Mouse (Mus musculus): ENCODE measurements around the gene Lysmd1. TPM values are rescaled to one million over a fixed set of nuclear protein-coding genes. Genes with fewer than 3 reads are reported as not detected.

The Lysmd1 gene
- total and polyA plus RNA-seq, 2 experiments from 2014 or later: 35.3 to 51.9 TPM

DNA sequence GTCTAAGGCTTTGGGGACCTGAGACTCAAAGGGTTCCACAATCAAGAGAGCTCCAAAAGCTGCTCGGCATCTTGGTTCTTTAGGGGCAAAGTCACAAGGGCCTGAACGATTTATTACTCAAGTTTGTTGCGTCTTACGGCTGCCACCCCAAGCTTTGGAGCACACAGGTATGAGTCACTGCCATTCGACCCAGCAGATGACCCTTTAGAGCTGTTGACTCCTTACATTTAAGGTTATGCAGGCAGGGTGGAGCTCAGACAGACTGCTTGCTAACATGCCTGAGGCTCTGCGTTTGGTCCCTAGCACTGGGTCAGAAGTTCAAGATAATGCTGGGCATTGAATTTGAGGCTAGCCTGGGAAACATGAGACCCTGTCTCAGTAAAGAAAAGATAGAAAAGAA, 43.7 kb downstream of the Lysmd1 start:
- Histone ChIP-seq H3K9me3 (ENCODE audit: low read length) (no peaks in the 10 kb centered on the region), H3K27me3 (ENCODE audit: insufficient read depth, low read length) (no peaks in the 10 kb centered on the region), H3K4me2 (ENCODE audit: low read depth, low read length, poor library complexity, severe bottlenecking) (no peak overlapping the region), H3K36me3 (ENCODE audit: insufficient read depth, low read length) (peaks cover 5% of the 10 kb centered on the region), H3K4me1 (ENCODE audit: insufficient read depth, low read length) (no peaks in the 10 kb centered on the region), H3K27ac (ENCODE audit: low read depth, low read length) (no peak overlapping the region), H3K9ac (replicated peaks; ENCODE audit: low read length, poor library complexity, severe bottlenecking) (no peak overlapping the region), H3K4me3 (ENCODE audit: low read depth, low read length) (no peak overlapping the region)
- 83% methylated on average over 6 of the region's 6 CpGs for WGBS
- no peak for DNase-seq (ENCODE audit: low spot score)
- no peak for TF ChIP-seq CTCF (IDR thresholded peaks at IDR 0.05)
- ATAC-seq (ENCODE audit: low FRiP score): no peak

DNA sequence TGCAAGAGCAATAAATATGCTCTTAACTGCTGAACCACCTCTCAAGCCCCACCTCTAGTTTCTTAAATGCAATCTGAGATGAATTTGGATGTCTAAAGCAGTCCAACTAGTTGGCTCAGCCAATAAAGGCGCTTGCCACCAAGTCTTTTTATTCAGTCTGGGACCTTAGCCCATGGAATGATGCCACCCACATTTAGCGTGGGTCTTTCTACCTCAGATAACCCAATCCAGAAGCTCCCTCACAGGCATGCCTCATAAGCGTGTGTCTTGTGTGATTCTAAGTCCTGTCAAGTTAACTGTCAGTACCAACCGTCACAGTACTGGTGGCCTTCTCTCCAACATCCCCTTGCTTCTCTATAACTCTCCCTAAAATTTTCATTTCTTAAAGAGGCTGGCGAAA, 45.1 kb downstream of the Lysmd1 start:
- 89% methylated on average over 5 of the region's 5 CpGs for WGBS

DNA sequence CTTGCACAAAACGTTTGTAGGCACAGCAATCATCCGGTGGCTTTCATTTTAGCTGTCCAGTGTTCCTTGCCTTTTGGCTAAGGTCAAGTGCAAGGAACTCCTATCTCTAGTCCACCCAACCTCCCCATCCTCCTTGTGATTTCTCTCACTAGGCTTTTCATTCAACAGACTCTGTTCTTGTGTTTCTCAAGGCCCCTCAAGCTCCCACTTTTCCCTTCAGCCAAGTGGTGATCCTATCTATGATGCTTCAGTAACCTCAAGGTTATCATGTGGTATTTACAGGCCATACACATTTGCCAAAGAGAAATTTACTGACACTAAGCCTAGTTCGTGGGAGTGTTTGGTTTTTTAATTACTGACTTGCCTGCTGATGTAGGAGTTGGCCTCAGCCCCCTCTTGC, 46.0 kb downstream of the Lysmd1 start:
- H3K27me3 ChIP-seq (ENCODE audit: insufficient read depth, low read length): no peaks in the 10 kb centered on the region
- H3K4me2 ChIP-seq (ENCODE audit: low read depth, low read length, poor library complexity, severe bottlenecking): no peak overlapping the region
- peaks cover 2% of the 10 kb centered on the region; the same call in 1 of the 2 replicates for H3K36me3 ChIP-seq (ENCODE audit: insufficient read depth, low read length)
- DNase-seq (ENCODE audit: low spot score) (no peak), ATAC-seq (ENCODE audit: low FRiP score) (no peak)
- no peak overlapping the region for H3K4me3 ChIP-seq (ENCODE audit: low read depth, low read length)
- 68% methylated on average over 3 of the region's 3 CpGs for WGBS
- H3K27ac ChIP-seq (ENCODE audit: low read depth, low read length): no peak overlapping the region
- no peaks in the 10 kb centered on the region for H3K4me1 ChIP-seq (ENCODE audit: insufficient read depth, low read length)
- no peak overlapping the region for H3K9ac ChIP-seq (replicated peaks; ENCODE audit: low read length, poor library complexity, severe bottlenecking)
- no peak for TF ChIP-seq CTCF (IDR thresholded peaks at IDR 0.05)
- no peaks in the 10 kb centered on the region for H3K9me3 ChIP-seq (ENCODE audit: low read length)

More for the DNA sequence above, 45.1 kb downstream of the Lysmd1 start:
- no peaks in the 10 kb centered on the region for H3K4me1 ChIP-seq (ENCODE audit: insufficient read depth, low read length)
- no peaks in the 10 kb centered on the region for H3K27me3 ChIP-seq (ENCODE audit: insufficient read depth, low read length)
- no peak overlapping the region for H3K9ac ChIP-seq (replicated peaks; ENCODE audit: low read length, poor library complexity, severe bottlenecking)
- no peak overlapping the region for H3K4me2 ChIP-seq (ENCODE audit: low read depth, low read length, poor library complexity, severe bottlenecking)
- no peak overlapping the region for H3K27ac ChIP-seq (ENCODE audit: low read depth, low read length)
- H3K9me3 ChIP-seq (ENCODE audit: low read length): no peaks in the 10 kb centered on the region
- H3K36me3 ChIP-seq (ENCODE audit: insufficient read depth, low read length): no peaks in the 10 kb centered on the region
- no peak for ATAC-seq (ENCODE audit: low FRiP score)
- TF ChIP-seq CTCF (IDR thresholded peaks at IDR 0.05): no peak
- no peak overlapping the region for H3K4me3 ChIP-seq (ENCODE audit: low read depth, low read length)
- no peak for DNase-seq (ENCODE audit: low spot score)

DNA sequence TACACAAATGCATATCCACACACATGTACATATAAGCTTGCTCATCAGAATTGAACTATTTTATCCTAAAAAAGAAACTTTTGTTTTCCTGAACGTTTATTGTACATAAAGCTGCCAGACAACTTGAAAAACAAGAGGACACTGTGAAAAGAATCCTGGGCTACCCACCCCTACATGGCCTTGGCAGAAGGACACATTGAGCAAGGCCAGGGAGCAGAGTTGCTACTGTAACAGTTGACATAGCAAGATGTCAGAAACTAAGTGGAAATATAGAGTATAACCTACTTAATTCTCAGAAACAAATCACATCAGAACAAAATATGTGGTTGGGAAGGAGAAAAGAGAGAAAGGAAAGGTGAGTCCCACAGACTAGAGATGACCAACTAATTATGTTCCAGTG, 48.0 kb downstream of the Lysmd1 start:
- no peak overlapping the region for H3K4me3 ChIP-seq (ENCODE audit: low read depth, low read length)
- 75% methylated on average over 1 of the region's 1 CpGs for WGBS
- no peaks in the 10 kb centered on the region for H3K4me1 ChIP-seq (ENCODE audit: insufficient read depth, low read length)
- no peaks in the 10 kb centered on the region for H3K27me3 ChIP-seq (ENCODE audit: insufficient read depth, low read length)
- no peak overlapping the region for H3K4me2 ChIP-seq (ENCODE audit: low read depth, low read length, poor library complexity, severe bottlenecking)
- no peak overlapping the region for H3K27ac ChIP-seq (ENCODE audit: low read depth, low read length)
- no peaks in the 10 kb centered on the region for H3K9me3 ChIP-seq (ENCODE audit: low read length)
- no peak for ATAC-seq (ENCODE audit: low FRiP score)
- peaks cover 6% of the 10 kb centered on the region; the same call in 1 of the 2 replicates for H3K36me3 ChIP-seq (ENCODE audit: insufficient read depth, low read length)
- no peak for DNase-seq (ENCODE audit: low spot score)
- no peak overlapping the region for H3K9ac ChIP-seq (replicated peaks; ENCODE audit: low read length, poor library complexity, severe bottlenecking)
- TF ChIP-seq CTCF (IDR thresholded peaks at IDR 0.05): no peak

DNA sequence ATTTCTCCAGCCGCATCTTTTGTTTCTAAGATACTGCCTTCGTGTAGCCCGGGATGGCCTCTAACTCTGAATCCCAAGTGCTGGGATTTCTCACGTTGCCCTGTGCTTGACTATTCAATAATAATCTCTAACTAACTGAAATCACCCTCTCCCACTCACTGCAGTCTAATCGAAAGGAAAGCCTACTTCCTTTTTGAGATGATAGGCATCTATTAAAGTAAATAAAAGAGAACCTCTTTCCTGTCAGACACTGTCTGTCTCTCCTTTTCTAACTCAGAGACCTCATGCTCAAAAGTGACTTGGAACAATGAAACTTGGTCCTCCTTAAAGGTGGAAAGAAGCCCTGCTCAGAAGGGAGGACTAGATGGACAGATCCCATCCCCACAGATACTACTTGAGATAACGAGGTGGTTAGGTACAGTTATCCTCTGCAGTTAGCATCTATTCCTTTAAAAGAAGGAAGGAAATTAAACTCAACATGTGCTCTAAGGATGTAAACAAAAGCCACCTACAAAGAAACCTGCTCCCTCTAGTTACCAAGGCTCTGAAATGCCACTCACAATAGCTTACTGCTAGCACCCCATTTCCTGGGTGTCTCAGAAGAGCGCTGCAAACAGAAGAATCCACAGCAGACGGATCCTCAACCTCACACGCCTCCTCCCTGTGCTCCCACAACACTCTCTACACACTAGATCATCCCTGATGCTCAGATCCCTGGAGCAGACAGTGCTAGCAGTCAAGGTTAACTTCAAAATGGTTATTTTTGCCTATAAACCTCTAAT, 51.1 kb downstream of the Lysmd1 start:
- ATAC-seq (ENCODE audit: low FRiP score): no peak
- H3K4me1 ChIP-seq (ENCODE audit: insufficient read depth, low read length): no peaks in the 10 kb centered on the region
- 91% methylated on average over 9 of the region's 9 CpGs for WGBS
- H3K9ac ChIP-seq (replicated peaks; ENCODE audit: low read length, poor library complexity, severe bottlenecking): no peak overlapping the region
- no peak overlapping the region for H3K4me3 ChIP-seq (ENCODE audit: low read depth, low read length)
- TF ChIP-seq CTCF (IDR thresholded peaks at IDR 0.05): no peak
- H3K27ac ChIP-seq (ENCODE audit: low read depth, low read length): no peak overlapping the region
- H3K36me3 ChIP-seq (ENCODE audit: insufficient read depth, low read length): peaks cover 23% of the 10 kb centered on the region
- no peak overlapping the region for H3K4me2 ChIP-seq (ENCODE audit: low read depth, low read length, poor library complexity, severe bottlenecking)
- no peak for DNase-seq (ENCODE audit: low spot score)
- no peaks in the 10 kb centered on the region for H3K9me3 ChIP-seq (ENCODE audit: low read length)
- no peaks in the 10 kb centered on the region for H3K27me3 ChIP-seq (ENCODE audit: insufficient read depth, low read length)

DNA sequence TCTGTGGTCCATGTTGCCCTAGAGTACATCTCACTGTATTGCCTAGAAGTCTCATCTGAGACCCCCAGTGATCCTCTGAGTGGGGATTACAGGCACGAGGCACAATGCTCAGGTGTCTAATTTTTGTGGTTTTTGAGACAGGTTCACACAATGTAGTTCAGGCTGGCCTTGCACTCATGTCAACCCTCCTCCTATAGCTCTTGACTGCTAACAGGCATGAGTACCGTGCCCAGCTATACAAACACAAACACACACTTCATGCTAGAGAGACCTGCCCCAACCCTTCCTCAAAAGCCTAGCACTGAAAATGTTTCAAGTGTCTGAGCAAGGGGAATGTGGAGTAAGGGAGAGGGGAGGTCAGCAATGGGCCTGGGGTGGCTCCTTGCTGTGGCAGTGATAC, 52.2 kb downstream of the Lysmd1 start:
- Histone ChIP-seq H3K4me2 (ENCODE audit: low read depth, low read length, poor library complexity, severe bottlenecking) (no peak overlapping the region), H3K9me3 (ENCODE audit: low read length) (no peaks in the 10 kb centered on the region), H3K27me3 (ENCODE audit: insufficient read depth, low read length) (no peaks in the 10 kb centered on the region), H3K9ac (replicated peaks; ENCODE audit: low read length, poor library complexity, severe bottlenecking) (no peak overlapping the region), H3K4me3 (ENCODE audit: low read depth, low read length) (no peak overlapping the region), H3K4me1 (ENCODE audit: insufficient read depth, low read length) (no peaks in the 10 kb centered on the region), H3K27ac (ENCODE audit: low read depth, low read length) (no peak overlapping the region), H3K36me3 (ENCODE audit: insufficient read depth, low read length) (peaks cover 25% of the 10 kb centered on the region)
- 97% methylated on average over 2 of the region's 2 CpGs for WGBS
- no peak for TF ChIP-seq CTCF (IDR thresholded peaks at IDR 0.05)
- ATAC-seq (ENCODE audit: low FRiP score) (no peak), DNase-seq (ENCODE audit: low spot score) (no peak)

All from midbrain, postnatal 0 days (tissue).